Mouse (Mus musculus): ENCODE measurements around the gene Rnf40.

DNA sequence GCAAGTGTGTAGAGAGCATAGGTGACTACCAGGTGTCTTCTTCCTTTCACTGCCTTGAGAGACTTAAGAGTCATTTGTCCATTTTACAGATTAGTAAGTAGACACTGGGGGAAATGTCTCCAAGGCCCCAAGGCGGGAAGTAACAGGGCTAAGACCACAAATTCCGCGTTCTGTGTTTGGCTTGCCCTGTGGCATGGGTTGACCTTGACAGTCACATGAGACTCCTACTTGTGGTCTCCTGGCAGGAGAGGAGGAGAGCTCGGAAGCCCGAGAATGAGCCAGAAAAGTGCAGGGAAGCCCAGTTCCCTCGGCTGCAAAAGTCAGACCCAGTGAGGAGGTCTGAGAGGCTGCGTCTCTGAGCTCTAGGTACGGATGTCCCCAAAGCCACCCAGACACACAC lies 24.9 kb downstream of the Rnf40 start:
- TF ChIP-seq CTCF (IDR thresholded peaks at IDR 0.05; ENCODE audit: low read depth) = no peak
- no peak for TF ChIP-seq EP300 (IDR thresholded peaks at IDR 0.05; ENCODE audit: low read depth)

Data from liver, embryonic 14.5 days (tissue).